Mouse (Mus musculus): ENCODE results near the gene Acaa1b. TPM values are rescaled to one million over a fixed set of nuclear protein-coding genes. Genes with fewer than 3 reads are reported as not detected.

Acaa1b gene
- total RNA-seq (2014; rRNA removed) = 2.0 and 2.1 TPM in 2 replicates
- 2.2 and 2.7 TPM in 2 replicates for polyA plus RNA-seq (2015; fragmentation: Nextera tagmentation; extraction: Ambion mirVana)

DNA sequence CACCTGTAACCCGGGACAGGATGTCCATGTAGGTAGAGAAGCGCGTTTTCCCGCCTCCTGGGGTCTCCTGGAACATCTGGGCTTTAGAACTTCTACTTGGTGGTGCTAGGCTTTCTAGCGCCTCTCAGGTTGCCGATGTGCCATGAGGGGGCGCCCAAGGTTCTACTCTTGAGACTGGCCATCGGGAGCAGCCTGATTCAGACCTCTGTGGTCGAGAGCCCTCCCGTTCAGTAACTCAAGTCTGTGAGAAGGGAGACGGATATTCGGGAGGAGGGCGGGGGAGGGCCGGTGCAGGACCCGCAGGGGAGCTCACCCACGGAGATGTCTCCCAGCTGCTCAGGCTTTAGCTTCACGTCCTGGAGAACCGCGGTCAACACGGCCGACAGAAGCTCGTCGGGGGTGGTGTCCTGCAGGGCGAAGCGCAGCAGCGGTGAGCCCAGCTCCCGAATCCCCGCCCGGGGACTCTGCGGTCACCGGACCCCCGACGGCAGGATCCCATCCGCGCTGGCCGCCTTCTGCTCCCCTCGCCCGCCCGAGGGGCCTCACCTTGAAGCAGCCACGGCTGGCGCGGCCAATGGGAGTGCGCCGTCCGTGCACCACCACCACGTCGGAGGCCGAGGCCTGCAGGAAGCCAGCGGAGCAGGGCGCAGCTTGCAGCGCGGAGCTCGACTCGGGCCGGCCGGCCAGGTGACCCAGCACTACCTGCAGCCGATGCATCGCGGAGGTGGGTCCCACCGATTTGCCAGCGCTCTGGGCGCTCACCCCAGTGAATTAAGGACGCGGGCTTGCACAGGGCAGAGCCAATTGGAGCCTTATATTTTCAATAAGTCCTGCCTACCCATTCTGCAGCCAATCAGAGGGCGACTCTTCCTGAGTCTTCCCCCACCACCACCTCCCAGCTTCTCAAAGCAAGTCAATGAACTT is at the start of gene Acaa1b:
Gene Acaa1b, minus strand, starts transcription at position 816 of the 924 bp plus-strand sequence.
- Histone ChIP-seq H3K9ac (peak within 1 kb of the TSS; percentile 28), H3K4me3 (ENCODE audit: low read depth, low read length) (peak within 1 kb of the TSS; percentile 38), H3K4me2 (ENCODE audit: low read depth) (peak within 1 kb of the TSS; percentile 57), H3K27me3 (ENCODE audit: insufficient read depth, low read length) (peaks cover 8% of the 10 kb centered on the region; the same call in 1 of the 2 replicates), H3K27ac (ENCODE audit: low read depth, low read length) (no peak within 1 kb of the TSS), H3K36me3 (ENCODE audit: insufficient read depth) (no peaks in the 10 kb centered on the region), H3K9me3 (ENCODE audit: low read length) (no peaks in the 10 kb centered on the region), H3K4me1 (ENCODE audit: insufficient read depth) (no peaks in the 10 kb centered on the region)
- ATAC-seq (peak; percentile 95), DNase-seq (peak; percentile 72)
- 4% methylated on average over 64 of the region's 65 CpGs for WGBS
- TF ChIP-seq CTCF (IDR thresholded peaks at IDR 0.05; ENCODE audit: low read depth) = peak; percentile 71

DNA sequence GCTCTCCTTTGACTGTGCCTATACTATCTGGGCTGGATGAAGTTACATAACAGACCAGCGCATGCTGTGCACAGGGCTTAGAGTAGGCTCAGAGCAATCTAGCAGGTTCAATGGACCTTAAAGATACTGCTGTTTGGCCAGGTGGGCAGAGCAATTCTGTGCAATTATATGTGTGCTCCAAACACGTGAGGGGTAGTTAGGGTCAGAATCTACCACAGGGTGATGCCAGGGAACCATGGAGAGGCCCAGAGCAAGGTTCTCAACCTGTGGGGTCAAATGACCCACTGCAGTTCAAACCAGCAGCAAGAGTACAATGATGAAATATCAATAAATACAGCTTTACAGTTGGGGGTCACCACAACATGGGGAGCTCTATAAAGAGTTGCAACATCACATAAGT is 49.8 kb upstream of the Acaa1b start:
- no peaks in the 10 kb centered on the region for H3K4me1 ChIP-seq (ENCODE audit: insufficient read depth)
- TF ChIP-seq CTCF (IDR thresholded peaks at IDR 0.05; ENCODE audit: low read depth) = no peak
- no peak overlapping the region for H3K4me2 ChIP-seq (ENCODE audit: low read depth)
- H3K27me3 ChIP-seq (ENCODE audit: insufficient read depth, low read length) = no peaks in the 10 kb centered on the region
- 78% methylated on average over 2 of the region's 2 CpGs for WGBS
- H3K4me3 ChIP-seq (ENCODE audit: low read depth, low read length) = no peak overlapping the region
- no peaks in the 10 kb centered on the region for H3K9me3 ChIP-seq (ENCODE audit: low read length)
- H3K36me3 ChIP-seq (ENCODE audit: insufficient read depth) = no peaks in the 10 kb centered on the region
- no peak overlapping the region for H3K9ac ChIP-seq
- no peak overlapping the region for H3K27ac ChIP-seq (ENCODE audit: low read depth, low read length)
- no peak for ATAC-seq
- DNase-seq = no peak

DNA sequence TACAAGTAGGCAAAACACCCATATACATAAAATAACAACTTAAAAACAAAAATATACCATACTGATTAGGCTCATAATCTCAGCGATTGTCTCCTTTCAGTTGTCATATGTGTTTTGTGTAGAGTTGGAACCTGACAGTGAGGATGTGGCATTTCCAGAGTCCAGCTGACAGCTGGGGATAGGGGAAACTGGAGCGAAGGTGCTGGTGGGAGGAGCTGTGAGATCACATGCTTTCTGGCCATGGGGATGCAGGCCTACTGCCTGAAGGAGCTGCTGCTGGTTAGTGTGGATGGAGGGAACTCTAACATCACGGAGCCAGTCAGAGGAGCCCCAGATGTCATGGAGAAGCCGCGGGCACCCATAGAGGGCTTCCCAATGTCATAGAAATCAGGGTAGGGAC is 48.9 kb upstream of the Acaa1b start:
- H3K36me3 ChIP-seq (ENCODE audit: insufficient read depth) = no peaks in the 10 kb centered on the region
- ATAC-seq (no peak), DNase-seq (no peak)
- WGBS = 95% methylated on average over 5 of the region's 5 CpGs
- no peaks in the 10 kb centered on the region for H3K9me3 ChIP-seq (ENCODE audit: low read length)
- no peaks in the 10 kb centered on the region for H3K27me3 ChIP-seq (ENCODE audit: insufficient read depth, low read length)
- TF ChIP-seq CTCF (IDR thresholded peaks at IDR 0.05; ENCODE audit: low read depth) = no peak
- H3K27ac ChIP-seq (ENCODE audit: low read depth, low read length) = no peak overlapping the region
- H3K4me3 ChIP-seq (ENCODE audit: low read depth, low read length) = no peak overlapping the region
- H3K9ac ChIP-seq = no peak overlapping the region
- no peaks in the 10 kb centered on the region for H3K4me1 ChIP-seq (ENCODE audit: insufficient read depth)
- H3K4me2 ChIP-seq (ENCODE audit: low read depth) = no peak overlapping the region

DNA sequence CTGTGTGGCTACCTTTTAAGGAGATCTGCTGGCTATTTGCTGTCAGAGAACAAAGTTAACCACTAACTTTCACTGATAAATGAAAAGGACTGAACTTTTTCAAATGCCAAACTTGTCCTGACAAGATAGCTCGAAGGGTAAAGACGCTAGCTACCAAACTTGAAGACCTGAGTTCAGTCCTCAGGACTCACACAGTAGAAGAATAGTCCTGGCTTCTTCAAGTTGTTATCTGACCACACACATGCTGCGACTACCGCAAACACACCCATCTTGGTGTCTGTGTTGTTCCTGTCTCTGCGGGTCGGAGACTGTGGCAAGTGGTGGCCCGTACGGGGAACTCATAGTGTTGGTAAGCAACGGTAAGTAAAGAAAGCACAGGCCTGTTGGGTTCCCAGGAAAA is 46.7 kb upstream of the Acaa1b start:
- Histone ChIP-seq H3K9me3 (ENCODE audit: low read length) (no peaks in the 10 kb centered on the region), H3K27ac (ENCODE audit: low read depth, low read length) (no peak overlapping the region), H3K4me2 (ENCODE audit: low read depth) (no peak overlapping the region), H3K9ac (no peak overlapping the region), H3K36me3 (ENCODE audit: insufficient read depth) (no peaks in the 10 kb centered on the region), H3K4me3 (ENCODE audit: low read depth, low read length) (no peak overlapping the region), H3K27me3 (ENCODE audit: insufficient read depth, low read length) (no peaks in the 10 kb centered on the region), H3K4me1 (ENCODE audit: insufficient read depth) (no peaks in the 10 kb centered on the region)
- no peak for TF ChIP-seq CTCF (IDR thresholded peaks at IDR 0.05; ENCODE audit: low read depth)
- ATAC-seq (no peak), DNase-seq (no peak)
- WGBS = 96% methylated on average over 9 of the region's 9 CpGs

DNA sequence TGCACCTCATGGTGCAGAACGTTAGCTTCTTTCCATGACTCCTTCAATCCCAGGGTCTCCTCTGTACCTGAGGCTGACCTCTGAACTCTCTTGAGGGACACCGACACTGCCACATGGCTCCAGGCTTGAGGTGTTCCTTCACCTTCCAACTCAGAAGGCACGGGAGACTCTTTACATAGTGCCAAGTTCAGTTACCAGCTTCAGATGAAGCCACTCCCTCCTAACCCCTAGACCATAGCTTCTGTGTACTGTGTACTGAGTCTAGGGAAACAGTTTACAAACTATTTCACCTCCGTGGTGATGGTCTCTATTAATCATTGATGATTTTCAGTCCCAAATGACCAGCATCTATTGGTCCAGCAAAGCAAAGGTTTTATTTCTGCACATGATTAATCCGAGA is 44.8 kb upstream of the Acaa1b start:
- no peaks in the 10 kb centered on the region for H3K9me3 ChIP-seq (ENCODE audit: low read length)
- H3K4me3 ChIP-seq (ENCODE audit: low read depth, low read length) = no peak overlapping the region
- no peaks in the 10 kb centered on the region for H3K4me1 ChIP-seq (ENCODE audit: insufficient read depth)
- no peak for TF ChIP-seq CTCF (IDR thresholded peaks at IDR 0.05; ENCODE audit: low read depth)
- no peak overlapping the region for H3K27ac ChIP-seq (ENCODE audit: low read depth, low read length)
- no peaks in the 10 kb centered on the region for H3K27me3 ChIP-seq (ENCODE audit: insufficient read depth, low read length)
- 90% methylated on average over 5 of the region's 5 CpGs for WGBS
- no peak overlapping the region for H3K4me2 ChIP-seq (ENCODE audit: low read depth)
- ATAC-seq = no peak
- no peak overlapping the region for H3K9ac ChIP-seq
- no peak for DNase-seq
- H3K36me3 ChIP-seq (ENCODE audit: insufficient read depth) = no peaks in the 10 kb centered on the region

DNA sequence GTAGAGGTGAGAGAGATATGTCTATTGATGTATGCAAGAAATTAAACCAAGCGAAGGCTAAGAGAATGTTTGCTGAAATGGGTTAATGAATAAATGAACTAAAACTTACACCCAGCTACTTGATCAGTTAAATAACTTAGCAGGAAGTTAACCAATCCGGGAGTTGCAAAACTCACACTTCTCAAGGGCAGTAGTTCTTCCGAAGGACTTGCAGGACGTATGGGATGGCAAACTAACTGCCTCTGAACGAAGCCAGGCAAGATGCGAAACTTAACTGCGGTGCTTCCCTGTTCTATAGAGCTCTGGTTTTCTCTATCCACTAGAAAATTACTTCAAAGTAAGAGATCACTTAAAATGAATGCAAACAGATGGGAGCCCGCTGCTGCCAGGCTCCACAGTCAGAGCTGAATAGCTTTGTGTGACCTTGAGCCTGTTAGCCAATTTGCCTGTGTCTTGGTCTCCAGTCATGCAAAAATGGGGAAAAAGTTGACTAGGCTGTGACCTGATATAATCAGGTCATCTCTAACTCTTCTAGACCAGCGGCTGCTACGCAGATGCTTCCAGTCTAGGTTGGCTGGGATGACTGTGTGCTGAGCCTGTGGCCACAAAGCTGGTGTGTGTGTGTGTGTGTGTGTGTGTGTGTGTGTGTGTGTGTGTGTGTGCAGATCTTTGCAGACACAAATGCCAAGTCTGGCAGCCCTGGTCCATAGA is 42.4 kb upstream of the Acaa1b start:
- H3K9ac ChIP-seq = no peak overlapping the region
- H3K36me3 ChIP-seq (ENCODE audit: insufficient read depth) = no peaks in the 10 kb centered on the region
- 67% methylated on average over 10 of the region's 10 CpGs for WGBS
- no peak for TF ChIP-seq CTCF (IDR thresholded peaks at IDR 0.05; ENCODE audit: low read depth)
- H3K4me1 ChIP-seq (ENCODE audit: insufficient read depth) = no peaks in the 10 kb centered on the region
- H3K4me3 ChIP-seq (ENCODE audit: low read depth, low read length) = no peak overlapping the region
- H3K27me3 ChIP-seq (ENCODE audit: insufficient read depth, low read length) = no peaks in the 10 kb centered on the region
- ATAC-seq (no peak), DNase-seq (peak; percentile 17)
- no peak overlapping the region for H3K4me2 ChIP-seq (ENCODE audit: low read depth)
- H3K9me3 ChIP-seq (ENCODE audit: low read length) = no peaks in the 10 kb centered on the region
- no peak overlapping the region for H3K27ac ChIP-seq (ENCODE audit: low read depth, low read length)
